Mouse (Mus musculus) myocyte (in vitro differentiated cells): ENCODE data around the gene Tas2r130. TPM values are rescaled to one million over a fixed set of nuclear protein-coding genes. Genes with fewer than 3 reads are reported as not detected.
"Not testable (repeated sequence)": the region's sequence is repeated elsewhere in the genome, so short reads cannot be mapped to it uniquely, and the experiment has no call there.

Experiments used
- H3K27me3 ChIP-seq: one replicate; pipeline ENCODE4 v1.6.1; 2011; ENCODE audit not compliant: control insufficient read depth, insufficient read depth, insufficient read length
- H3K36me3 ChIP-seq: one replicate; pipeline ENCODE4 v1.6.1; 2011; ENCODE audit not compliant: control insufficient read depth, insufficient read depth
- H3K4me2 ChIP-seq: one replicate; pipeline ENCODE4 v1.6.1; 2011; ENCODE audit warnings: low read depth, control low read depth
- H3K4me3 ChIP-seq: one replicate; pipeline ENCODE4 v1.5.1; 2011; ENCODE audit warnings: mild to moderate bottlenecking, control low read depth, moderate library complexity
- H3K79me2 ChIP-seq: one replicate; pipeline ENCODE4 v1.6.1; 2011; ENCODE audit not compliant: control insufficient read depth, insufficient read depth
- H3ac ChIP-seq: one replicate; pipeline ENCODE4 v1.6.1; 2011; ENCODE audit not compliant: control insufficient read depth, insufficient read length
- CEBPB ChIP-seq: IDR thresholded peaks from 2 replicates; pipeline ENCODE4 v1.6.1; 2011; ENCODE audit warnings: mild to moderate bottlenecking, moderate library complexity; ENCODE audit not compliant: poor library complexity, insufficient read depth, severe bottlenecking
- E2F4 ChIP-seq: IDR thresholded peaks from one replicate; pipeline ENCODE4 v1.6.1; 2011; ENCODE audit warnings: mild to moderate bottlenecking, control low read depth, moderate library complexity; ENCODE audit not compliant: insufficient read depth
- MAX ChIP-seq: IDR thresholded peaks from one replicate; pipeline ENCODE4 v1.6.1; 2011; ENCODE audit warnings: low read depth, mild to moderate bottlenecking, control low read depth
- MYOD1 ChIP-seq, 3 experiments: IDR thresholded peaks; one replicate each; pipeline ENCODE4 v1.6.1; 2011; ENCODE audit warnings: control low read depth in 2 of 3, low read depth in 2 of 3, mild to moderate bottlenecking in 2 of 3, moderate library complexity in 1 of 3; ENCODE audit not compliant: insufficient read length in 2 of 3, control insufficient read depth in 1 of 3
- MYOG ChIP-seq, 3 experiments: IDR thresholded peaks; one replicate each; pipeline ENCODE4 v1.6.1; 2011; ENCODE audit warnings: control low read depth in 2 of 3, low read depth in 2 of 3, mild to moderate bottlenecking in 2 of 3; ENCODE audit not compliant: insufficient read length in 2 of 3, control insufficient read depth in 1 of 3, insufficient read depth in 1 of 3
- POLR2A ChIP-seq: IDR thresholded peaks from one replicate; pipeline ENCODE4 v1.6.1; 2011; ENCODE audit warnings: low read depth, mild to moderate bottlenecking, control low read depth, moderate library complexity; ENCODE audit not compliant: insufficient read length
- POLR2AphosphoS2 ChIP-seq: IDR thresholded peaks from one replicate; pipeline ENCODE4 v1.6.1; 2011; ENCODE audit warnings: low read depth, control low read depth; ENCODE audit not compliant: insufficient read length
- REST ChIP-seq: IDR thresholded peaks from one replicate; pipeline ENCODE4 v1.6.1; 2011; ENCODE audit warnings: mild to moderate bottlenecking, control low read depth, moderate library complexity; ENCODE audit not compliant: insufficient read depth, insufficient read length
- SRF ChIP-seq: IDR thresholded peaks from one replicate; pipeline ENCODE4 v1.6.1; 2011; ENCODE audit warnings: low read depth; ENCODE audit not compliant: control insufficient read depth, insufficient read length
- TCF12 ChIP-seq: IDR thresholded peaks from one replicate; pipeline ENCODE4 v1.6.1; 2011; ENCODE audit warnings: mild to moderate bottlenecking, control low read depth; ENCODE audit not compliant: poor library complexity, insufficient read depth, severe bottlenecking
- TCF3 ChIP-seq: IDR thresholded peaks from one replicate; pipeline ENCODE4 v1.6.1; 2011; ENCODE audit warnings: low read depth, control low read depth; ENCODE audit not compliant: insufficient read length
- USF1 ChIP-seq: IDR thresholded peaks from one replicate; pipeline ENCODE4 v1.6.1; 2011; ENCODE audit warnings: low read depth, mild to moderate bottlenecking, control low read depth, moderate library complexity
- polyA plus RNA-seq: library from polyadenylated mRNA; unstranded; fragments of >200 nt; fragmentation: generic; extraction: Trizol; gene quantifications from one replicate; pipeline ENCODE4 v1.2.1, GENCODE M21; 2012; ENCODE audit warnings: missing spikeins

Tas2r130 gene
- polyA plus RNA-seq, result not detected

- Histone ChIP-seq H3ac (no peak within 1 kb of the TSS), H3K79me2 (no peaks in the 10 kb centered on the region), H3K36me3 (no peaks in the 10 kb centered on the region), H3K27me3 (no peaks in the 10 kb centered on the region), H3K4me3 (no peak within 1 kb of the TSS), H3K4me2 (no peak within 1 kb of the TSS)
- no peak for TF ChIP-seq TCF12
- TF ChIP-seq SRF, result no peak
- TF ChIP-seq POLR2A, result no peak
- TF ChIP-seq E2F4, result no peak
- no peak for TF ChIP-seq CEBPB
- no peak for TF ChIP-seq POLR2AphosphoS2
Observed at GRCm38 (mm10) chr6:131630812-131631211, at the start of gene Tas2r130. Gene Tas2r130 (minus strand): TSS chr6:131630912.

- Histone ChIP-seq H3K27me3 (no peaks in the 10 kb centered on the region), H3K36me3 (no peaks in the 10 kb centered on the region), H3K4me2 (no peak within 1 kb of the TSS), H3K4me3 (no peak within 1 kb of the TSS), H3K79me2 (no peaks in the 10 kb centered on the region), H3ac (no peak within 1 kb of the TSS)
- TF ChIP-seq POLR2A, result no peak
- no peak for TF ChIP-seq TCF3
- TF ChIP-seq CEBPB, result no peak
- no peak for TF ChIP-seq MYOD1 (IDR thresholded peaks at IDR 0.05; ENCODE audit: control insufficient read depth in 1 of 3, insufficient read length in 2 of 3, low read depth in 2 of 3)
- no peak for TF ChIP-seq REST
- TF ChIP-seq SRF, result no peak
Observed at GRCm38 (mm10) chr6:131678786-131679185, 48.1 kb upstream of the Tas2r130 start, which contains the start of gene Tas2r106. Gene Tas2r106 (minus strand): TSS chr6:131678886.

- TF ChIP-seq REST, result no peak
- TF ChIP-seq POLR2A, result no peak
- no peak for TF ChIP-seq MYOG (IDR thresholded peaks at IDR 0.05; ENCODE audit: control insufficient read depth in 1 of 3, insufficient read depth in 1 of 3, insufficient read length in 2 of 3, low read depth in 2 of 3)
- no peak for TF ChIP-seq CEBPB
- TF ChIP-seq MAX, result no peak
- no peak for TF ChIP-seq POLR2AphosphoS2
- TF ChIP-seq SRF, result no peak
- TF ChIP-seq TCF12, result no peak
- no peak for TF ChIP-seq USF1
- TF ChIP-seq TCF3, result no peak
- no peak for TF ChIP-seq MYOD1 (IDR thresholded peaks at IDR 0.05; ENCODE audit: control insufficient read depth in 1 of 3, insufficient read length in 2 of 3, low read depth in 2 of 3)
- no peak for TF ChIP-seq E2F4
- no peaks in the 10 kb centered on the region for H3K79me2 ChIP-seq
- no peak within 1 kb of the TSS for H3K4me3 ChIP-seq
- H3K36me3 ChIP-seq, result no peaks in the 10 kb centered on the region
- H3K4me2 ChIP-seq, result no peak within 1 kb of the TSS
- H3K27me3 ChIP-seq, result no peaks in the 10 kb centered on the region
- H3ac ChIP-seq, result no peak within 1 kb of the TSS
Observed at GRCm38 (mm10) chr6:131660049-131660448, 29.3 kb upstream of the Tas2r130 start, which contains the start of gene Tas2r107. Gene Tas2r107 (minus strand): TSS chr6:131660149.

GRCm38 (mm10) chr6:131609956-131610355, 20.8 kb downstream of the Tas2r130 start:
- H3ac ChIP-seq, H3K4me2 ChIP-seq, H3K27me3 ChIP-seq, H3K4me3 ChIP-seq, H3K36me3 ChIP-seq, H3K79me2 ChIP-seq: not testable (repeated sequence)

GRCm38 (mm10) chr6:131604821-131605220, 25.9 kb downstream of the Tas2r130 start:
- Histone ChIP-seq H3K4me2 (no peak overlapping the region), H3K79me2 (no peaks in the 10 kb centered on the region), H3ac (no peak overlapping the region), H3K27me3 (no peaks in the 10 kb centered on the region), H3K4me3 (no peak overlapping the region), H3K36me3 (no peaks in the 10 kb centered on the region)
- TF ChIP-seq POLR2A (no peak), E2F4 (no peak), REST (no peak), CEBPB (no peak), TCF12 (no peak), MYOD1 (IDR thresholded peaks at IDR 0.05; ENCODE audit: control insufficient read depth in 1 of 3, insufficient read length in 2 of 3, low read depth in 2 of 3) (no peak), SRF (no peak), MYOG (IDR thresholded peaks at IDR 0.05; ENCODE audit: control insufficient read depth in 1 of 3, insufficient read depth in 1 of 3, insufficient read length in 2 of 3, low read depth in 2 of 3) (no peak), MAX (no peak), USF1 (no peak), TCF3 (no peak), POLR2AphosphoS2 (no peak)

Other genes with a start within 250 kb of the Tas2r130 start
- 768 TPM for gene Ybx3, start 242.4 kb downstream of the Tas2r130 start, polyA plus RNA-seq
- not detected for gene 5430401F13Rik, start 144.5 kb downstream of the Tas2r130 start, polyA plus RNA-seq
- not detected for gene Gm6619, start 144.5 kb downstream of the Tas2r130 start, polyA plus RNA-seq
- gene Tas2r107, start 29.2 kb upstream of the Tas2r130 start, polyA plus RNA-seq, result not detected
- gene Tas2r106, start 48.0 kb upstream of the Tas2r130 start, polyA plus RNA-seq, result not detected
- gene Tas2r104, start 54.8 kb upstream of the Tas2r130 start, polyA plus RNA-seq, result not detected
- not detected for gene Tas2r105, start 56.6 kb upstream of the Tas2r130 start, polyA plus RNA-seq
- not detected for gene Tas2r114, start 59.2 kb upstream of the Tas2r130 start, polyA plus RNA-seq